Mouse (Mus musculus): ENCODE data around the gene Swap70.

The Swap70 gene

DNA sequence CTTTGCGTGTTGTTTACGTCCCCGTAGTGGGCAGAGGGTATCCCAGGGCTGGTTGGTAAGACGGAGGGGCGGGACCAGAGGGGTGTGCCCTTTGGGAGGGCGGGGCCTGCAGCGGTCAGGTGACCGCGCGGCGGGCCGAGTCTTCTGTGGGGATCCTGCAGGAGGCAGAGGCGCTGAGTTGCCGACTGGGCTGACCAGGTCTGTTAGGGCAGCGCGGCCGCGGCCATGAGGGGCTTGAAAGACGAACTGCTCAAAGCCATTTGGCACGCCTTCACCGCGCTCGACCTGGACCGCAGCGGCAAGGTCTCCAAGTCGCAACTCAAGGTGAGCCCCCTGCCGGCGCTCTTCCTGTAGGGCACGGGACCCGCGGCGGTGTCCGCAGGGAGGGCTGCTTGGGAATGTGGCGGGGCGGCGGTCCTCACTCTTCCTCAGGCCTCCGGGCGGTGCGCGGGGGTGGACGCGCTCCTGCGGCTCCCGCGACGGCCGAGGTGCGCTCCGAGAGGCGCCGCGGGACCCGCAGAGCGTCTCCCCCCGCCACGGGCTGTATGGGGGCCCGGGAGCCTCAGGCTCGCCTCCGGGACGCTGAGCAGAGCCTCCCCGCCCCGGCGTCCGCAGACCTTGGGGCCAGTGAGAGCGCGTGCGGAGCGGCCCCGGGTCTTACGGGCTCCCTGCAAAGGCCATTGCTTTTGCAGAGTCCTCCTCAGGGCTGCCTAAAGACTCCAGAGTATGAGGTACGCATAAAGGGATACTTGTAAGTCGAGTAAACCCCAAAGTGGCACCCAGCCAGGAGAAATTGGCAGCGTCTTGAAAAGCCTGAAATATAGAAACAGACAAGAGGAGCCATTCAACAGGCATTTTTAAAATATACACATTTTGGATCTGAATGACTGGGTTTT, at the start of gene Swap70:
Gene Swap70 (plus strand): TSS at position 126 of the 896 bp plus-strand sequence.
- TF ChIP-seq GATA4 (IDR thresholded peaks at IDR 0.05; ENCODE audit: insufficient replicate concordance, low read length): no peak; the same call in 1 of the 2 replicates

DNA sequence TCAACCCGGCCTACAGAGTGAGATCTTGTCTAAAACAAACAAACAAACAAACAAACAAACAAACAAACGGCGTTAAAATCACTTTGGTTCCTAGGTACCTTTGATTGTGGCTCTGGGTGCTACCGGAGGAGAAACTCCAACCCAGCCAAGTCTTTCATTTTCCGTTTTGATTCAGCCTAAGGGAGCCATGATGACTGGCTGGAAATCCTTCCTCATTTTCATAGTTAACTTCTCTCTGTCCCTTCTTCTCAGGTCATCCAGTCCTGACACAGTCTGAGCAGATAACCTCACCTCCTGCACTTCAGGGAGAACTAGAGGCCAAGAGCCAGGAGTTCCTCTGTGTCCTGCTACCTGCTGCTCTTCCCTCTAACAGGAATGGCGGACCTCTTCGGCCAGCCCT, 42.3 kb upstream of the Swap70 start:
- no peak for TF ChIP-seq GATA4 (IDR thresholded peaks at IDR 0.05; ENCODE audit: insufficient replicate concordance, low read length)

DNA sequence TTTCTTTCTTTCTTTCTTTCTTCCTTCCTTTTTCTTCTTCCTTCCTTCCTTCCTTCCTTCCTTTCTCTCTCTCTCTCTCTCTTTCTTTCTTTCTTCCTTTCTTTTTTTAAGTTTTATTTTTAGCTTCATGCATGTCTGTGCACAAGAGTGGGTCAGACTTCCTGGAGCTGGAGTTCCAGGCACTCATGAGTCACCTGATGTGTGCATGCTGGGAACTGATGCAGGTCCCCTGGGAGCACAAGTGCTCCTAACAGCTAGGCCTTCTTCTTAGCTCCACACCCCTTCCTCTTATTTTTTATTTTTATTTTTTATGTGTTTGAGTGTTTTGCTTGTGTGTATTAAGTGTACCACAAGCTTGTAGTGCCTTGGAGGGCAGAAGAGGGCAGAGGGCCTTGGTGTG, 40.9 kb upstream of the Swap70 start:
- no peak for TF ChIP-seq GATA4 (IDR thresholded peaks at IDR 0.05; ENCODE audit: insufficient replicate concordance, low read length)

DNA sequence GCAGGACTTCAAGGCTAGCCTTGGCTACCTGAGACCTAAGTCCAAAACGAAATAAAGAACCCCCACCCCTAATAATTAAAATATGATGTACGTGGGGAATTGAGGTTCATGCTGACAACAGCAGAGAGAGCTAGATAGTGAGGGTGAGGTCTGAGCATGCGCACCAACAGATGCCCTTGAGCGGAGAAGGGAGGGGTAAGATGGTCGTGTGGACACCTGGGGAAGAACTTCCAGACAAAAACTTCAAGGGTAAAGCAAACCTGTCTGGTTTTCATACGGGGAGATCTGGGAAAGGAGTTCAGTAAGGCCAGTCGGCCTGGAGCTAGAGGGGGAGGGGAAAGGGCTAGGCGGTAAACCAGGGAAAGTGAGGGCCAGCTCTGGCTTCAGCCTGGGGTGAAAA, 40.1 kb upstream of the Swap70 start:
- TF ChIP-seq GATA4 (IDR thresholded peaks at IDR 0.05; ENCODE audit: insufficient replicate concordance, low read length): no peak

DNA sequence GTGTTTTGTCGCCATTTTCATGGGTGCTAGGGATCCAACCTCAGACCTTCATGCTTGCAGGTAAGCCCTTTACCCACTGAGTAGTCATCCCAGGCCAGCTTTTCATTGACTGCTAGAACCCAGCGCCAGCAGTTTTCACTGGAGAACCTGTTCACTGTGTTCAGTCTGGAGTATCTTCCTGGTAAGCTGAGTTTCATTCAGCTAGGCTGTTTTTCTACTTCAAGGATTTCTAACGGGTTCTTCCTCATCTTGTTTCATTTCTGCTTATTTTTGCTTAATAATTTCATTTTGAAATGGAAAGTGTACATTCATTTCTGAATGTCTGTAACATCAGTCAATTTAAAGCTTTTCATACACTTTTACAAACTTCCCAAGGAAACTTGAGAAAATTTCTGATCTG, 36.9 kb upstream of the Swap70 start:
- no peak for TF ChIP-seq GATA4 (IDR thresholded peaks at IDR 0.05; ENCODE audit: insufficient replicate concordance, low read length)

DNA sequence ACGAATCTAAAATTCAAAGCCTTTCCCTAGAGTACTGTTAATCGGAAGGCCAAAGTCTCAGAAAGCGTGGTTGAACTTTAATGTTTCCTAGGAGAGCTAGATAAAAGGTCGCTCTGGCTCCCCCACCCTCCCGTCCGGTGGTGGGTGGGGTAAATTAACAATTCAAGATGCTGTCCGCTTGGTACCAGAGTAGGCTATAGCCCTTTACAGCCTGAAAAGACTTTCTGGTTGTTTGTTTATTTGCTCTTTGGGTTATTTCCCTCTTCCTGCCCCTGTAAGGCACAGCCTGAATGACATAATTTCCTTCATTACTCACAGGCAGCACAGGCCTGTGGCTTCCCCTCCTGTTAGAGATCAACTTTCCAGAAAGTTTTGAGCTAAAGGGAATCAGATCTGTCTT, 31.6 kb upstream of the Swap70 start:
- TF ChIP-seq GATA4 (IDR thresholded peaks at IDR 0.05; ENCODE audit: insufficient replicate concordance, low read length): no peak

DNA sequence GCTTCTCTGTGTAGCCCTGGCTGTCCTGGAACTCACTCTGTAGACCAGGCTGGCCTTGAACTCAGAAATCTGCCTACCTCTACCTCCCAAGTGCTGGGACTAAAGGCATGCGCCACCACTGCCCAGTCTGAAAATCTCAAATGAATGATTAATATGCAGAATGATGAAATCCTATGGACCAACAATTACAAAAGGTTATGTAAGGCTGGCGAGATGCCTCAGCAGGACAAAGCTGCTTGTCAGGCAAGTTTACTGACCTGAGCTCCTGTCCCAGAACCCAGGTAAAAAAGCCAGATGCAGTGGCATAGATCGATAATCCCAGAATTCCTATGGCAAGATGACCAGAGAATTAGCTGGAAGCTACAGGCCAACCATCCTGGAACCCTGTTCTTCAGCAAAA, 28.3 kb upstream of the Swap70 start:
- no peak for TF ChIP-seq GATA4 (IDR thresholded peaks at IDR 0.05; ENCODE audit: insufficient replicate concordance, low read length)

DNA sequence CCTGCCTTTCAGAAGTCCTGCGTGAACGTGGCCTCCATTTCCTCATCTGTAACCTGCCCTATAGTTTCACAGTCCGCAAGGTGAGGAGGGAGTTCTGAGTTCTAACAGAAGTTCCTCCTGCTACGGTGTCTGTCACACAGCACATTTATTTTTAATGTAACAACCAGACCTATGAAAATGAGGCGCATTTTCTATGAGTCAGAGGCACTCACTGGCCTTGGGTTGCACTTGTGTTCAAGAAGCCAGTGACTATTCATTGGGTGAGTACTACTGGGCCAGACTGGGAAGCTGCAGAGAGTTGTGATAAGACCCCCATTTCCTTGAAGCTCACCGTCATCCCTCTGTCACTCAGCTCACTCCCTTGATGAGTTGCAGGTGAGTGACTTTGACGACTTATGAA, 24.3 kb upstream of the Swap70 start:
- TF ChIP-seq GATA4 (IDR thresholded peaks at IDR 0.05; ENCODE audit: insufficient replicate concordance, low read length): no peak

DNA sequence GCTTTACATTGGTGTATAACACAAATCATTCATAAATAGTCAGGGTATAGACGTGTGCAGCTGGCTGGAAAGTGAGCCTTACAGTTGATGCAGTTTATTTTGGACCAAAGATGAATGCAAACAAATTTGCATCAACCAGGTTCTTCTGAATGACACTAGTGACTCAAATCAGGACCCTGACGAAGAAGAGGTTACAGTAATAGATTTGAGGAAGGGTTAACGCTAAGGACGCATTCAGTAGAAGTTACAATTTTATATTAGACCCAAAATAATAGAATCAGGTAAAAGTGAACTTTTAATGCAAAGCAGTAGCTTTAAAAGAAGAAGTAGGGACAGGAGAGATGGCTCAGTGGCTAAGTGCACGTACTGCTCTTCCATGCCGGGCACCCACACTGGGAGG, 19.6 kb upstream of the Swap70 start:
- TF ChIP-seq GATA4 (IDR thresholded peaks at IDR 0.05; ENCODE audit: insufficient replicate concordance, low read length): no peak

DNA sequence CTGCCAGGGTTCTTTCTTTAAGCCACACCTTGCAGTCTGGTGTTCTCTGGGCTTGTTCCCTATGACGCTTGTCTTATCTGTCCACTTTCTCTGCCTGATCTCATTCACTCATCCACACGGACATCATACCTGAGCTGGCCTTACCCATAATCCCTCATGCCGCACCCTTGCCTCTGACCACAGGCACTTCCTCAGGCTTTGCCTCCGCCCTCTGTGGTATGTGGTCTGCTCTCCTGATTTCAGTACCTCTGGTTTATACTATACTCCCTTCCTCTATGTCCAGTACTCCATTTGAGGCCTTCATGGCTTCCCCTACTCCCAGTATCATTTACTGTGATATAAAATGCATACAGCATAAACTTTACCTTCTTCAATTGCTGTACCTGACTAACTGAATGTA, 17.3 kb upstream of the Swap70 start:
- TF ChIP-seq GATA4 (IDR thresholded peaks at IDR 0.05; ENCODE audit: insufficient replicate concordance, low read length): no peak

DNA sequence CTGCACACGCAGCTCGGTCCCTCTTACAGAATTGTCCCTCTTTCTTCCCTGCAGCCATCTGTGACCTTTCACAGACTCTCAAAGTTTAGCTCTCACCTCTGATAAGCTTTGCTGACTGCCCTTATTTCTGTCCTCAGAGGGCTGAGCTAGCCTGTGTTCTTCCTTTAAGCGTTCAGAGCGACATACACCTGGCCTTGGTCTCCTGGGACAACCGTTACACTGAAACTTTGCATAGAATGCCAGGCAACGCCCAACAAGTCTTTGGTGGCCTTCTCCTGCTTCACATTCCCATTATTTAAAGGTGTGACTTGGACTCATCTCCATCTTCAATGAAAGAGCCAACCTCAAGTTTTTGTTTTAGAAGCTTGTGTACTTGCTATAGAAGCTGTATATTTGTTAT, 13.2 kb upstream of the Swap70 start:
- TF ChIP-seq GATA4 (IDR thresholded peaks at IDR 0.05; ENCODE audit: insufficient replicate concordance, low read length): no peak

DNA sequence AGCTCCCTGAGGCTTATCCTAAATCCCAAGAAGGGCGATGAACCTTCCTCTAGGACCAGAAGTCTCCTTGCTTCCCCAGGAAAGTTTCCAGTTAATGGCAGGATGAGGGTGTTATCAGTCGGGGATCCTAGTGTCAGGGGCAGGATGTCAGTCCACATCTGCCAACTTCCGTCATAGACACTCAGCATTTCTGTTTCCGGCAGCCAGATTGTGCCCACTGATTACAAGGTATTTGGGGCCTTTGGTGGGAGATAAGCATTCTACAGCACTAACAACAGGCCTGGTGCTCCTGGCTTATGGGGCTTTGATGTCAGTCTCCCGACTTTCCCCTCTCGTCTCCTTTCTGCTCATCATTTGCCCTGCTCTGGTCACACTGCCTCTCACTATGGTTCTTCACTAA, 12.1 kb upstream of the Swap70 start:
- peak; percentile 95 for TF ChIP-seq GATA4 (IDR thresholded peaks at IDR 0.05; ENCODE audit: insufficient replicate concordance, low read length)

DNA sequence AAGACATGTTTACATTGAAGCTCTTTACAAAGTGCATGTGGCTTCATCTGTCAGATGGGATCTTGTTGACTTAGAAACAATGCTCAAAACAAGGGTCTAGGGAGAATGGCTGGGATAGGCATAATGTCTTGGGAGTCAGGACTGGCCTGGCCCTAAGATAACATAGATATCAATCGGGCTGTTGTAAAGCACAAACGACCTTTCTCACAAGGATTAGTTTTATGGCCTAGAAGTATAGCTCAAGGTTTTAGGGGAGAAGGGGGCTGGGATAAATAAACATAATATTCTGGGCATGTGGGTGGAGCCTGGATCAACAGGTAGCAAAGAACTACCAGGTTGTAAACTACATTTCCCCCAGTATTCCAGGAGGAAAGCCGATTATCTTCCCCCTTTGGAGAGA, 10.5 kb upstream of the Swap70 start:
- no peak for TF ChIP-seq GATA4 (IDR thresholded peaks at IDR 0.05; ENCODE audit: insufficient replicate concordance, low read length)

DNA sequence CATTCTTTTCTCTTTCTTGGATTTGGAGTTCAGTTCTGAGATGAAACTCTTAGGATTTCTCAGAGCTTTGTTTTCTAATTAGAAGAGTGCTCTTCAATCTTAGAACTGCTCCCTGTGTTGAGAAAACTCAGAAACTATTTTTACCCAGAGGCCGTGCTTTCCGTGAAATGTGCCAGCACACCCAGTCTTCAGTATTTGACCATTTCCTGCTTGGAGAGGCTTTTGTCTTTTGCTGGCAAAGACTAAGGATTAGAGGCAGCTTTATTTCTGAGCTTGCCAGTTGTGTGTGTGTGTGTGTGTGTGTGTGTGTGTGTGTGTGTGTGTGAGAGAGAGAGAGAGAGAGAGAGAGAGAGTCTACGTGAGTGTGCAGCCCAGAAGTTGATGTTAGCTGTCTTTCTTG, 6.6 kb upstream of the Swap70 start:
- TF ChIP-seq GATA4 (IDR thresholded peaks at IDR 0.05; ENCODE audit: insufficient replicate concordance, low read length): no peak

DNA sequence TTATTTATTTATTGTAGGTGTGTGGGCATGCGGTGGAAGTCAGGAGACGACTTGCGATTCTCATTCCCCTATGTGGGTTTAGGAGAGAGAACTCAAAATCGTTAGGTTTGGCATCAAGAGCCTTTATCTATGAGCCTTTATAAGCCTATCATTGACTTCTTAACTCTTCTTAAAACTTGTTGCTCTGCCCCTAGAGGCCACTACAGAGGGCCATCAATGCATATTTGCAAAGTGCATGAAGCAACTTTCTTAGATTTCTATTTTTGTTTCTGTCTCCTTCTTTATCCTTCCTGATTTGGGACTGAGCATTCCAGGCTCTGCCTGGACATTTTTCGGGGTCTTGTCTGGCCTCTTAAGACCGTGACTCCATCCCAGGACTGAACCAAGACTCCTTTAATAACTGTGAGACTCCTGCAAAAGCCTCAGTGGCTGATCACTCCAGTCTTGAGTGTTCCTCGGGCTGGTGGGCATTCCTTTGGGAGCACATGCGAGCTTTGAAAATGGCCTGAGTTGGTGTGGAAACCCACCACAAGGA, 393 bp upstream of the Swap70 start:
- TF ChIP-seq GATA4 (IDR thresholded peaks at IDR 0.05; ENCODE audit: insufficient replicate concordance, low read length): no peak; the same call in 1 of the 2 replicates

DNA sequence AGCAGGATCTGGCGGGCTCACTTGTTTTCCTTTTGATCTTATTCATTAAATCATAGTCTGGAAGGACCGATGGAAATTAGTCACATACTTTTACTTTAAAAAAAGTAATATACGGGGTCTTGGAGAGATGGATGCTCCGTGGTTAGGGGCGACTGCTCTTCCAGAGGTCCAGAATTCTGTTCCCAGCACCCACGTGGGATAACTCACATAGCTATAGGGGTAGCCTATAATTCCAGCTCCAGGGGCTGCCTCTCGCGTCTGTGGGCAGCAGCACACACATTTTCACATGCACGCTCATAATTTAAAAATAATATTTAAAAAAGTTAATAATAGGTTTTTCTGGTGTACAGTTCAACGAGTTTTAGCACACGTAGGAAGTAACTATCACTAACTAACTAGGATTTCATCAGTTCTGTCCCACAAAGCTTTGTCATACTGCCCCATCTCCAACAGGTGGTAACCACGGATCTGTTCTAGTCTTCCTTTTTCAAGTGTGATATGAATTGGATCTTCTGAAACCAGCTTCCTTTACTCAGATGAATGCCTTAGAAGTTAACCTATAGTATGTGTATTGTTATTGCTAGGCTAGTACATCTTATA, 1.2 kb downstream of the Swap70 start:
- no peak for TF ChIP-seq GATA4 (IDR thresholded peaks at IDR 0.05; ENCODE audit: insufficient replicate concordance, low read length)
